Mouse (Mus musculus) cerebellum, adult 2 months (tissue): ENCODE measurements around the gene Gm45618.
"Not testable (repeated sequence)": the region's sequence is repeated elsewhere in the genome, so short reads cannot be mapped to it uniquely, and the experiment has no call there.

Source experiments
- CTCF ChIP-seq: fragments of 200-500 bp; IDR thresholded peaks from 2 replicates; pipeline ENCODE4 v1.5.1; 2011; ENCODE audit warnings: low read depth, mild to moderate bottlenecking, control low read depth, low read length, moderate library complexity, borderline replicate concordance; ENCODE audit not compliant: insufficient read depth
- POLR2A ChIP-seq: fragments of 200-500 bp; IDR thresholded peaks from 2 replicates; pipeline ENCODE4 v1.6.1; 2011; ENCODE audit warnings: low read length, control low read depth, borderline replicate concordance; ENCODE audit not compliant: insufficient read depth

- TF ChIP-seq CTCF, POLR2A: not testable (repeated sequence)
Measured at GRCm38 (mm10) chr7:142165639-142166038, 45.1 kb upstream of the Gm45618 start, which contains the start of gene Gm4553.
